Mouse (Mus musculus) E14TG2a.4 (cell line): ENCODE data around the gene Arf6.

Experiments
- CTCF ChIP-seq: conservative IDR thresholded peaks from 2 replicates; pipeline ENCODE4 v1.5.1; 2014; ENCODE audit warnings: low read length
- NANOG ChIP-seq: IDR thresholded peaks from 2 replicates; pipeline ENCODE4 v1.6.1; 2014; ENCODE audit warnings: borderline replicate concordance, low read length, mixed read lengths
- POU5F1 ChIP-seq: IDR thresholded peaks from 2 replicates; pipeline ENCODE4 v1.6.1; 2014; ENCODE audit warnings: low read length, borderline replicate concordance

DNA sequence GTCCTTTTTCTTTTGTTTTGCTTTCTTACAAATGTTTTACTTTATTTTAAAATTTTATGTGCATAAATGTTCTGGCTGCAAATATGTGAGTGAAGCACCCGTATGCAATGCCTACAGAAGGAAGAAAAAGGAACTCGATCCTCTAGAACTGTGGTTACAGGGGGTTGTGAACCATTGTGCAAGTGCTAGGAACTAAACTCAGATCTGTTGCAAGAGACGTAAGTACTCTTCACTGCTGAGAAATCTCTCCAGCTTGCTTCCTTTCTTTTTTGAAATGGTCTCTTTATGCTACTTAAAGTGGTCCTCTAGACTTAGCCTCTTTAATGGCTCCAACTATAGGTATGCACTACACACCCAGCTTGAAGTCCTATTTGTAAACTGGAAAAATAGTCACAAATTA is 40.8 kb upstream of the Arf6 start:
- TF ChIP-seq CTCF (no peak), NANOG (no peak), POU5F1 (no peak)
